Mouse (Mus musculus) kidney, postnatal 0 days (tissue): Measurements from ENCODE around the gene Ccl27a. TPM values are rescaled to one million over a fixed set of nuclear protein-coding genes. Genes with fewer than 3 reads are reported as not detected.

Experiments used
- ATAC-seq: fragments of 200-750 bp; cut with Nextera tagmentation; replicated peaks from 2 replicates; pipeline ENCODE4 v1.8.0; 2017; ENCODE audit warnings: low read depth, moderate number of reproducible peaks, moderate TSS enrichment, moderate library complexity; ENCODE audit not compliant: low FRiP score
- DNase-seq: peaks from one replicate; pipeline ENCODE4 v3.0.0-alpha.2; 2016; ENCODE audit warnings: low spot score
- H3K27ac ChIP-seq: fragments of 300-500 bp; sonication (generic); 2 replicates; pipeline ENCODE4 v1.5.1; 2014; ENCODE audit warnings: mild to moderate bottlenecking
- H3K27me3 ChIP-seq: fragments of 300-500 bp; sonication (generic); 2 replicates; pipeline ENCODE4 v1.6.1; 2014; ENCODE audit warnings: low read length, mixed read lengths; ENCODE audit not compliant: insufficient read depth
- H3K36me3 ChIP-seq: fragments of 300-500 bp; sonication (generic); 2 replicates; pipeline ENCODE4 v1.6.1; 2014; ENCODE audit warnings: low read length, mixed read lengths; ENCODE audit not compliant: insufficient read depth
- H3K4me1 ChIP-seq: fragments of 300-500 bp; sonication (generic); replicated peaks from 2 replicates; pipeline ENCODE4 v1.6.1; 2014; ENCODE audit warnings: antibody characterized with exemption, low read length, mixed read lengths; ENCODE audit not compliant: insufficient read depth
- H3K4me2 ChIP-seq: fragments of 300-500 bp; sonication (generic); 2 replicates; pipeline ENCODE4 v1.6.1; 2014; ENCODE audit warnings: mild to moderate bottlenecking, low read length, moderate library complexity, mixed read lengths
- H3K4me3 ChIP-seq: fragments of 300-500 bp; sonication (generic); replicated peaks from 2 replicates; pipeline ENCODE4 v1.5.1; 2014; ENCODE audit warnings: low read depth, low read length
- H3K9ac ChIP-seq: fragments of 300-500 bp; sonication (generic); 2 replicates; pipeline ENCODE4 v1.6.1; 2014; ENCODE audit warnings: low read depth, low read length
- H3K9me3 ChIP-seq: fragments of 300-500 bp; sonication (generic); replicated peaks from 2 replicates; pipeline ENCODE4 v1.6.1; 2016; ENCODE audit warnings: low read length, inconsistent platforms, mixed read lengths
- CTCF ChIP-seq: IDR thresholded peaks from 2 replicates; pipeline ENCODE4 v1.5.1; 2016; ENCODE audit warnings: antibody characterized with exemption, low read depth, mild to moderate bottlenecking, moderate library complexity
- WGBS: fragments of 180-500 bp; shearing (Covaris S2); extraction: QIAGEN DNeasy Blood & Tissue Kit; methylation state at CpG from one replicate; pipeline ENCODE4 v1.1.7; 2014; 5-methylcytosine and 5-hydroxymethylcytosine counted together
- polyA plus RNA-seq: library from polyadenylated mRNA; unstranded; fragments of >200 nt; fragmentation: Nextera tagmentation; extraction: Ambion mirVana; gene quantifications from 2 replicates; pipeline ENCODE4 v1.2.1, GENCODE M21; 2015

The Ccl27a gene
- polyA plus RNA-seq, 1 experiment from 2014 or later = 42.1 TPM

DNA sequence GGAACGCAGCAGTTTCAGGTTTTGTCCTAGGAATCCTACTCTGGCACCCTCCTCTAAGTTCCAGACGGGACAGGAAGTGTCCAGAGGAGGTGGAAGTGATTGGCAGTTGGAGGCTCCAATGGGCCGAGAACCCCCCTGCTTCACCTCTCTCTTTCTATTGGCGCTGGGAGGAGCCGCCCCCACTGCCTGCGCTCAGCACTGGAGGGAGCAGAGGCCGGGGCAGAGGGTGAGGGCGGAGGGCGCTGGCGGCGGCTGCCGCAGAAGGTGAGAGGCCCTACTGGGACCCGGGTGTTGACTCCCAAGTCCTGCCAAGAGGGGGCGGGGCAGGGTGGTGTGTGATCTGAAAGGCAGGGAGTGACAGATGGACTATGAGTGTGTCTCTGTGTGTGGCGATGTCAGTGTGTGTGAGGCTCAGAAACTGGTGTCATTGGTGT is 13.7 kb downstream of the Ccl27a start:
- Histone ChIP-seq H3K4me1 (peaks cover 34% of the 10 kb centered on the region), H3K9me3 (no peaks in the 10 kb centered on the region), H3K27ac (peak overlapping the region; percentile 92), H3K4me2 (peak overlapping the region; percentile 70), H3K4me3 (peak overlapping the region; percentile 41), H3K27me3 (no peaks in the 10 kb centered on the region), H3K9ac (peak overlapping the region; percentile 51), H3K36me3 (no peaks in the 10 kb centered on the region)
- ATAC-seq (peak; percentile 93), DNase-seq (peak; percentile 97)
- peak; percentile 53 for TF ChIP-seq CTCF
- WGBS = under 1% methylated on average over 15 of the region's 15 CpGs

DNA sequence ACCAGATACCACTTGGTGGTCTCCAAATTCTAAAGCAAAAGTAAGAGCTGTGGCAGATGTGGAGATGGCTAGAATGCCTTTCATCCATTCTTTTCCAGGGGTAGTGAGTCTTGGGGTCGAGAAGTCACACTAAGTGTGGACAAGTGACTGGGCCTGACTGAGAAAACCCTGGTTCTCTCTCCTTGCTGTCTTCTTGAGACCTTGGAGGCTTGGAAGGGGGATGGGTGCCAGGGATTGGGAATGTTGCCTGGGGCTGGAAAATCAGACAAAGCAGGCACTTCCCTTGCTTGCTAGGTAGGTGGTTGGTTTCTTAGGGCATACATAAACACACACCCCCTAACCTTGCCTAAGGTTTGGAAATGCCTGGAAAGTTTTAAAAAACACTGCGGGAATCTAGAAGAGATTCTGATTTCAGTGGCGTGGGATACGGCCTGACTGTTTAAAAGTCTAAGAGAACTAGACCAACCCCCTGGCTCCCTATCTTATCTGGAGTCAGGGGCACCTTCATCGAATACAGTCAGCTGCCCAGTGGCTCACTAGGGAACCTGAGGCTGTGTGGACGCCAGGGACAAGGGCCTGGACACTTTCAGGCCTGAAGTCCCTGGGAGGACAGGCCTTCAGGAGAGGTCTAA is 14.3 kb downstream of the Ccl27a start:
- no peak for TF ChIP-seq CTCF
- Histone ChIP-seq H3K4me2 (peak overlapping the region; percentile 70), H3K4me3 (peak overlapping the region; percentile 41; the same call in 1 of the 2 replicates), H3K9me3 (no peaks in the 10 kb centered on the region), H3K27ac (peak overlapping the region; percentile 92), H3K36me3 (no peaks in the 10 kb centered on the region), H3K27me3 (no peaks in the 10 kb centered on the region), H3K4me1 (peaks cover 36% of the 10 kb centered on the region), H3K9ac (peak overlapping the region; percentile 51)
- no peak for DNase-seq
- ATAC-seq = no peak
- 28% methylated on average over 6 of the region's 6 CpGs for WGBS

DNA sequence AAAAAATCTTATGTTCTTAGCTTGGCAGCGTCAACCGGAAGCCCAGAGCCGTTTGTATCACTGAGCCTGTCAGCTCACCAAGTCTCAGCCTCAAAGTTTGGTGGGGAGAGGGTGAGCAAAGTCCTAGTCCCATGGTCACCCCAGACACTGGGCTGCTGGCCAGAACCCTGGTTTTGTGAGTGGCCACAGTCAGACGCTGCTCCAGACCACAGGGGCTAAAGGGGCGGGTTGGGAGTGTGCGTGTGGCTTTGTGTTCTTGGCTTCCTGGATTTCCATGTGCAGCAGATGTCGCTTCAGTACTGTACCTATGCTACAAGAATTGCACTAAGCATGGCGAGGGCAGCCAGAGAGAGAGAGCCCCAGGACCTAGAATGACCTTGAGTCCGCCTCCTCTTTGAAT is 14.8 kb downstream of the Ccl27a start:
- TF ChIP-seq CTCF = no peak
- no peak overlapping the region for H3K4me3 ChIP-seq
- H3K27ac ChIP-seq = peak overlapping the region; percentile 92
- H3K9me3 ChIP-seq = no peaks in the 10 kb centered on the region
- no peak overlapping the region for H3K9ac ChIP-seq
- H3K36me3 ChIP-seq = no peaks in the 10 kb centered on the region
- DNase-seq (peak; percentile 42), ATAC-seq (no peak)
- 73% methylated on average over 9 of the region's 9 CpGs for WGBS
- no peak overlapping the region for H3K4me2 ChIP-seq
- no peaks in the 10 kb centered on the region for H3K27me3 ChIP-seq
- H3K4me1 ChIP-seq = peaks cover 39% of the 10 kb centered on the region

DNA sequence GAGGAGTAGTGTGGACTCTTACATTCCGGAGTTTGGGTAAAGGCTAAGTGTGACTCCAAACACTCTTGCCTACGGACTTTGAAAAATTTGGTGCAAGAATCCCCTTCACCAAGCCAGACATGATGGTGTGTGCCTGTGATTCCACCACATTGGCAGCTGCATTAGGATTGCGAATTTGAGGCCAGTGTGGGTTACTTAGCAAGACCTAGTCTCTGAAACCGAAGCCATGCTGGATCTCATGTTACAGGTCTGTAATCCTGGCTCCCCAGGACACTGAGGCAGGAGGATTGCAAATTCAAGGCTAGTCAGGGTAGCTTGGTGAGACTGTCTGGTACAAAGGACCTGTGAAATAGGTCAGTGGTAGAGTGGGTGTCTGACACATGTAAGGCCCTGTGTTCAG is 15.3 kb downstream of the Ccl27a start:
- no peak overlapping the region for H3K9ac ChIP-seq
- no peak overlapping the region for H3K4me3 ChIP-seq
- ATAC-seq = no peak
- no peaks in the 10 kb centered on the region for H3K36me3 ChIP-seq
- H3K27me3 ChIP-seq = no peaks in the 10 kb centered on the region
- DNase-seq = no peak
- H3K4me1 ChIP-seq = peaks cover 39% of the 10 kb centered on the region
- H3K4me2 ChIP-seq = no peak overlapping the region
- WGBS = 86% methylated on average over 4 of the region's 4 CpGs
- TF ChIP-seq CTCF = no peak
- peak overlapping the region; percentile 44; the same call in 1 of the 2 replicates for H3K27ac ChIP-seq
- no peaks in the 10 kb centered on the region for H3K9me3 ChIP-seq

DNA sequence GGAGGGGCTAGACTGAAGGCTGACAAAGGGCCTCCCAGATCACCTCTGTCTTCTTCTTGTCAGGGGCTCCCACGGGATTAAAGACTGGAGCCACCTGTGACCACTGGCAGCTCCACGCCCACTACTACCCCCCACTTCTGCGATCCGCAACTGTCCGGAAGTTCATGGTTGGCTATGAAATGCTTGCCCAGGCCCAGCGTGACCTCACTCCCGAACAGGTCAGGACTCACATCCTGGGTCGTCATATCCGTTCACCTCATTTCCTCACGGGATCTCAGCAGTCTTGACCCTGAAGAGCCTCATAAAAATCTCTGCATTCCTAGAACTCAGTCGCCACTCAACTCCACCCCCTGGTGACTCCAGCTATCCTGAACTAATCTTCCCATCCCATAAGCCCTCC is 16.0 kb downstream of the Ccl27a start:
- no peak overlapping the region for H3K4me3 ChIP-seq
- ATAC-seq = no peak

DNA sequence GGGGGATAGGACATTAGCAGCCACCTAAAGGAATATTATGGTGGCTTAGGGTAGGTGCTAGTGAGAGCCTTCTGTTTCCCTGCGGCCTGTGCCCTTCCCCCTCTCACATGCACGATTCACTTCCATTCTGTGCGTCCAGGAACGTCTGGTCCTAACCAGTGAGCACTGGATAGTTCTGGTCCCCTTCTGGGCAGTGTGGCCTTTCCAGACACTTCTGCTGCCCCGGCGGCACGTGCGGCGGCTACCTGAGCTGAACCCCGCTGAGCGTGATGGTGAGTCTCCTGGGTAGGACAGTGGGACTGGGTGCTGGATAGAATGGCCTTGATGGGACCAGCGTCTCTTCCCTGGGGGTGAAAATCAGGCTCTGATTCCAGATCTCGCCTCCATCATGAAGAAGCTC is 16.7 kb downstream of the Ccl27a start:
- 86% methylated on average over 13 of the region's 13 CpGs for WGBS
- Histone ChIP-seq H3K4me2 (no peak overlapping the region), H3K27ac (no peak overlapping the region), H3K9ac (no peak overlapping the region), H3K9me3 (no peaks in the 10 kb centered on the region), H3K36me3 (no peaks in the 10 kb centered on the region), H3K4me1 (peaks cover 34% of the 10 kb centered on the region), H3K4me3 (no peak overlapping the region), H3K27me3 (no peaks in the 10 kb centered on the region)
- TF ChIP-seq CTCF = no peak
- DNase-seq = no peak
- no peak for ATAC-seq

More for the DNA sequence above, 16.0 kb downstream of the Ccl27a start:
- Histone ChIP-seq H3K27me3 (no peaks in the 10 kb centered on the region), H3K4me1 (peaks cover 39% of the 10 kb centered on the region), H3K9ac (no peak overlapping the region), H3K27ac (0 out of 2 replicates have a peak overlapping the region, but pooled peaks have one; percentile 44), H3K9me3 (no peaks in the 10 kb centered on the region), H3K4me2 (no peak overlapping the region), H3K36me3 (no peaks in the 10 kb centered on the region)
- TF ChIP-seq CTCF = no peak
- DNase-seq = peak; percentile 45
- 23% methylated on average over 11 of the region's 11 CpGs for WGBS
